Mouse (Mus musculus): ENCODE measurements around the gene Tnni3.
A peak's percentile ranks its signal among the peaks of the same experiment; 100 is the strongest.

Gene Tnni3

DNA sequence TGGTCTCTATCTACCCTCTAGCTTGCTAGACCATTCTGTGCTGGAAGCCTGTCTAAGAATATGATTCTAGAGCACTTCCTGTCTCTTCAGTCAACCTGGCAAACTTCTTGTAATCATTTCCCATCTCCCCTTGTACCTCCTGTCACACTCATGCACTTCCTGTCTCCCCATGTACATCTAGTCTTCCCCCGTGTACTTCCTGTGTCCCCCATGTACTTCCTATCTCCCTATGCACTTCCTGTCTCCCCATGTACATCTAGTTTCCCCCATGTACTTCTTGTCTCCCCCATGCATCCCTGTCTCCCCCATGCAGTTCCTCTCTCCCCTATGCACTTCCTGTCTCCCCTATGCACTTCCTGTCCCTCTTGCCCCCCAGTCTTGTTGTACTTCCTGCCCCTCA lies 5.5 kb downstream of the Tnni3 start:
- no peak for DNase-seq

DNA sequence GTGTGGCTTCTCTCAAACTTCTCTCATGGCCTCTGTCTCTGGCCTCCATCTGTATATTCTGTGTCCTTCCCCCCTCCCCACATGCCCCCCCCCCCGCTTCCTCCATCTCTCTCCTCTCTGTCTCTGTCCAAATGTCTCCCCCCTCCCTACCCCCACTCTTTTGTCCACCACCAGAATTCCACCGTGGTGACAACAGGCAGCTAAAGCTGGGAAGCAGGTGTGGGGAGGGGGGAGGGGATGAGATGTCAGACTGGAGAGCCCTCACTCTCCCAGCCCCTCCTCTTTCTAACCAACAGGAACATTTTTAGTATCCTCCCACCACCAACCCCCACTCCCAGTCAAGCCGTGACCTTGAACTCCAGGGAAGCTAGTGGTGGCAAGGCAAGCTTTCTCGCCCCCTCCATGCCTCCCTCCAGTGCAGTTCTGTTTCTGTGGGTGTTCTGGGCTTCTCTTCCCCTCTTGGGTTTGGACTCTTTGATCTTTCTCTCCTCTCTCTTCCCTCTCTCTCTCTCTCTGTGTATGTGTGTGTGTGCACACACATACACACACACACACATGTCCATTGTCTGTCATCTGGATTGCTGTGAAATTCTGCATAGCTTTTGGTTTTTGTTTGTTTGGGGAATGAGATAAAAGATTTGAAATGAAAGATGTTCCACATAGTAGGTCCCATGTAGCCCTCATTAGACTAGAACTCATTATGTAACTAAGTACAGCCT lies 7.5 kb downstream of the Tnni3 start, which contains the start of gene Tnnt1:
Gene Tnnt1, minus strand, starts transcription at position 51 of the 719 bp plus-strand sequence.
- no peak for DNase-seq

DNA sequence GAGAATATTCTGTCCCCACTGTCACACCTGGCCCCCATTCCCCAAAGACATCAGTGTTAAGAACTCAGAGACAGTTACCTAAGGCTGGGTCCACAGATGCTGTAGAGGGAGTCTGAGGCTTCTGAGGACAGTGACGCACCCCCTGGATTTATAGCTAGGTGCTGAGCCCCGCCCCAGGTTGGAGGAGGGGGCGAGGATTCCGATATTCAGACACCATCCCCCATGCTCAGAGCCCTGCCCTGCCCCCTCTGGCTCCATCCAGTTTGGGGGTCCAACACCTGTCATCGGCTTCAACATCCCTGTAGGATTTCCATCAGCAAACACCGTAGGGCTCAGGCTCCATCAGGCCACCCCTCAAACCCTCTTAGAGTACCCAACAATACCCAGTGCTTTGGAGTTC lies 8.2 kb downstream of the Tnni3 start:
- no peak for DNase-seq

DNA sequence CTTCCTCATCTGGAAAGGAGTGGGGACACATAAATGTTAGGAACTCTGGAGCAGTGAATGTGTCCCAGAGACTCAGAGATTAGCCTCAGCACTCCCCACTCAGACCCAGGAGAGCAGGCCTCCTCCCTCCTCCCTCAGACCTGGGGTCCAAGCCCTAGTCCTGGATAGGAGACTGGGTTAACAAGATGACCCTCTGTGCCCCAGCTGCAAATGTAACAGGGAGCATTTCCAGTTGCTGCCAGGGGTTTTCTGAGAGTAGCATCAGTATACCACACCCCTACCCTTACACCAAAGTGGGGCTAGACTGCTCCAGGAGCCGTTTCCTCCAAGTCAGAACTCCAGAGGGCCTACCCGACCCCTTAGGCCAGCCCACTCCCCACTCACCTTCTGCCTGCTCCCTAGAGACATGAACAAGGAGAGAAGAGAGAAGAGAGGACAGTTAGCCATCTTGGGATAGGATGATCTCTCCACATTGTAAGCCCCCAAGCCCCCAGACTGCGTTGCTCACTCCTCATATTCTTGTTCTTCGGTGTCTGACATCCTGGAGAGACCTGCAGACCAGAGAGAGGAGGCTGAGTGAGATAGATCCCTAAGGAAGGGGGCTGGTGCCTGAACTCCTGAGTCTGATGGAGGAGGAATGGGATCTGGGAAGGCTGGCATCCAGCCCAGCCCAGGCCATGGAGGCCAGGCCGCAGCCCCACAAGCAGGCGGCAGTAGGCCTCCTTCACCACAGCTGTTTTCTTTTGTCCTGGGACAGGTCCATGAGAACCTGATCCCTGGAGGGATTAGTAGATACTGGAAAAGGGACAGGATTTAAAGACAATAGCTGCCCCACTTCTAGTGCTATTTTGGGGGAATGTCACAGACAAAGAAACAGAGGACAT lies 10.0 kb downstream of the Tnni3 start:
- DNase-seq: no peak

DNA sequence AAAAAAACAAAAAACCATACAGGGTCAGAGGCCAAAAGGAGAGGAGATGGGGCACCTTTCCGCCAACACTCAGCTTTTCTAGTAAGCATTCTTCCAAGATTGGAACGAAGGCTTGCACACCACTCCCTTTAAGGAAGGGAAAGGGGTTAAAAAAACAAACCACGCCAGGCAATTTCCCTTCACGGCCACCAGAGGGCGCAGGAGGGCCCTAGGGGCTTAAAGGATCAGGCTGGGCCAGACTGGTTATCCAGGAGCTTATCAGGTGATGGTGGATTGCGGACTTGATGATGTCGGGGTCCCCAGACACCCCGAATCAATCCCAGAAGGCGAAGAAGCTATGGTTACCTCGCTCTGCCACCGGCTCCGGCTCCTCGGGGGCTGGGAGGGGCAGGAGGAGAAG lies 10.8 kb downstream of the Tnni3 start:
- DNase-seq: peak; percentile 47

DNA sequence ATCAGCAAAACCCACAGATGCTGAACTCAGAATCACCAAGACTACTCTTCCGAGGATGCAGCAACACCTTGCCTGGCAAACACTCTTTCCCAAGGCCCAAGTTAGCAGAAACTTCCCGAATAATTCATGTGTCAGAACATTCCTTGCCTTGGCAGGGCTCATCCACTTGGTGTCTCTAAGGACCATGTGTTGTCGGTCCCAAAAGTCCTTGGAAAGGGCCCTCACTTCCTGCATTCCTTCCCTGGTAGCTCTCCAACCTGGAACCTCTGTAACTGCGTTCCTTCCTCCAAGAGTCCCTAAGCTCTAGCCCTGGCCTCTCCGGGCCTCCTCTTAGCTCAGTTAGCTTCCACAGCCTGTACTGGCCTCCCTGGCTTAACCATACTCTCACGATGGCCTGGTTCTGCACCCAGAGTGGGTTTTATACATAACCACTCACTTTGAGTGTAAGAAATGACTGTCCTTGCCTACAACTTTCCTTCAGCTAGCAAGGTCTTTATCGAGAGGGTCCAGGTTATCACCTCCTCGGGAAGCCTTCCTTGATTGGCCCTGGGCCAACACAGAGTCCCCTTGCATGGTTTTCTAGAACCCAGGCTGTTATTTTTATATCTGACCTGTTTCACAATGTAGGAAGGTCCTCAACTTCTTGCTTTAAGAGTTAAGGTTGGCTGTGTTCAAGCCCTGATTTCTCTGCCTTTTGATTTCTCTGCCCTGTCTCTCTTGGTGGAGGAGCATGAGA lies 12.4 kb downstream of the Tnni3 start:
- DNase-seq: no peak

DNA sequence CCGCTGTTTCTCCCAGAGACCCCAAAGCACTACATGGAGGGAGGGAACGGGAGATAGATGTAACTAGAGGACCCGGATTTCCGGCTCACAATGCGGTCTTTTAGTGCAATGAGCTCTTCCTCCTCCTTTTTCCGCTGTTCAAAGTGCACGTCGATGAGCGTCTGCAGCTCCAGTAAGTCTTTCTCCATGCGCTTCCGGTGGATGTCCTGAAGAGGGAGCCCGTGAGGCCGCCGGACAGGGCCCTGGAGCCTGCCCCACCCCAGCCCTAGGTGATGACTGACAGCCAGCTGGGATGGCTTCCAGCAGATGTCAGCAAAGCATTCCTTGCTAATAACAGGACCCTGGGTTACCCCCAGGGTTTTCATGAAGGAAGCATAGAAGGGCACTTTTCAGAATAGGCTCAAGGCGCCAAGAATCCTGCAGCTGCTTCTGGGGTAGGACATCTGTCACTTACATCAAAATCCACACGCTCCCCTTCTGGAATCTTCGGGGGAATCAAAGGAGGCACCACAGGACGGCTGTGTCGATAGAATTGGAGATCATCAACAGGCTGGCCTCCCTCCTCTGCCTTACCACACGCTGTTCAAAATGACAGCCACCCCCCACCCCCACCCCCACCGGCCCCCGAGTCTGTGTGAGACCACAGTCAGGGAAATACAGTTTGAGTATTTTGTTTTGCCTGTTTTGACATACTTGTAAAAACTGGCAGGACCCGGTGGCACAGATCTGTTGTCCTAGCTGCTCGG lies 14.0 kb downstream of the Tnni3 start:
- peak; percentile 85 for DNase-seq

DNA sequence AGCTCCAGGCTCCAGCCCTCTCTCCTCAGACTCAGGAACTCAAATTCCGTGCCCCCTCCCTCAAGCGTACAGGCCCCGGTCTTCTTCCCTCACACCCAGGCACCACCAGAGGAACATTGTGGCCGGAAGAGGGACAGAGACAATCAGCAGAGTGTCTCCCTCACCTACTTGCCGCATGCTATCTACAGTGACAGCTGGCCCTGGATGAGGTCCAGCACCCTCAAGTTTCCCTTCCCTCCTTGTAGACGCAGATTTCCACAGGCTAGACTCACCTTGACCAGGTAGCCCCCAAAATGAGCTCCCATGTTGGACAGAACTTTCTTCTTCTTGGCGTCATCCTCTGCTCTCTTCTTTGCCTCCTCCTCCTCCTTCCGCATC lies 15.3 kb downstream of the Tnni3 start:
- no peak for DNase-seq

DNA sequence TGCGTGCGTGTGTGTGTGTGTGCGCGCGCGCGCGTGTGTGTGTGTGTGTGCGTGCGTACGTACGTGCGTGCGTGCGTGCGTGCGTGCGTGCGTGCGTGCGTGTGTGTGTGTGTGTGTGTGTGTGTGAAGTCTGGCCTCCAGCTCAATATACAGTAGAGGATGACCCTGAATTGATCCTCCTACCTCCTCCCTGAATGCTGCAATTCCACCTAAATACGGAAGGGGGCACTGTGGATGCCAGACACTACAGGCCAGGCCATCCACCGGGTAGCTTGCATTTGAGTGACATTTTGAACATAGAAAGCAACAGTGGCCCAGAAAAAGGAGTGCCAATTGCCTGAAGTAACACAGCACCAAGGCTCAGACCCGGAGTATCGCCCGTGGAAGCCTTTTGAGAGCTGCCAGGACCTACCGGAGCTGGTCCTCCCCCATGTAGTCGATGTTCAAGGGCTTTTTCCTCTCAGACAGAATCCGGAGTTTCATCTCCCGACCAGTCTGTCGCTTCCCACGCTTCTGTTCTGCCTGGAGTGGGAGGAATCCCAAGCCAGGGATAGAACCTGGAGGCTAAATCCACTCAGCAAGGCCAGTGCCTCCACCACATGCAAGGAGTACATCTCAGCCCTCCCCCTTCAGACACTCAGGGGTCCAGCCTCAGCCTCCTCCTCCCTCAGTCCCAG lies 15.8 kb downstream of the Tnni3 start:
- DNase-seq: no peak

DNA sequence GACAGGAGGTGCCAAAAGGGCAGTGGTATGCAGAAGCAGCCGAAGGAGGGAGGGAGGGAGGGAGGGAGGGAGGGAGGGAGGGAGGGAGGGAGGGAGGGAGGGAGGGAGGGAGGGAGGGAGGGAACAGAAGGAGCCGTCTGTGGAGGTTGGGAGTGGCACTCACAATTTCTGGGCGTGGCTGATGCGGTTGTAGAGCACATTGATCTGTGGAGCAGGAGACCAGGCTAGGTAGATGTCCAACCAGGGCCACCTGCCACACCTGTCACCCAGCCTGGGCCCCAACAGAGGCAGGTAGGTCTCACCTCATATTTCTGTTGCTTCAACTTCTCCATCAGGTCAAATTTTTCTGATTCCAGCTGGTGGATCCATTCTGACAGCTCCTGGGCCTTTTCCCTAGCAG lies 16.8 kb downstream of the Tnni3 start:
- no peak for DNase-seq

DNA sequence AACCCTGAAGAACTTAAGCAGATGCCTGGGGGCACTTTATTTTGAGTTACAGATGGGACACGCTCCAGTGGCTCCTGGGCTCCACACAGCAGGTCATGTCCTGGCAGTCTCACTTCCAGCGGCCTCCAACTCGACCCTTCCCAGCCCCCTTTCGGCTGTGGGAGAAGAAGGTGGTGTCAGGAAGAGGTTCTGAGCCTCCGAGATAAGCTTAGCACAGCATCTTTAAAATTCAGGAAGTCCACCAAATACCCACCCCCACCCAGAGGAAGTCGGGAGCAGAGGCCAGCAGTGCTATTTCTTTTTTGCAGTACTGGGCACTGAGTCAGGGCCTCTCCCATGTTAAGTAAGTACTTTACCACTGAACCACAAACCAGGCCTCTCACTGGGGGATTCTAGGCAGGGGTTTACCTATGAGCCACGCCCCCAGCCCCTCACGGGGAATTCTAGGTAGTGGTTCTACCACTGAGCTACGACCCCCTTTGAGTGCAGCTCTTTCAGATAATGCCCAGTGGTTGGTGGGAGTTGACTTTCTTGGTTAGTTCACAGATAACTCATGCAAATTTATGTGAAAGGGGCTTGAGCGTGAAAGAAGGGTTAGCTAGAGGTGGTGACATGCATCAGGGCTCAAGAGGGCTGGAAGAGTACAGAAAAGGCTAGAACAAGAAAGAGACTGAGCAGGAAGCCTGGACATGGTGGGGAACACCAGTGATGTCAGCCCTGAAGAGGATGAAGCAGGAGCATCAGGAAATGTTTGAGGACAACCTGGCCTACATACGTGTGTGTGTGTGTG lies 19.2 kb downstream of the Tnni3 start:
- no peak for DNase-seq

DNA sequence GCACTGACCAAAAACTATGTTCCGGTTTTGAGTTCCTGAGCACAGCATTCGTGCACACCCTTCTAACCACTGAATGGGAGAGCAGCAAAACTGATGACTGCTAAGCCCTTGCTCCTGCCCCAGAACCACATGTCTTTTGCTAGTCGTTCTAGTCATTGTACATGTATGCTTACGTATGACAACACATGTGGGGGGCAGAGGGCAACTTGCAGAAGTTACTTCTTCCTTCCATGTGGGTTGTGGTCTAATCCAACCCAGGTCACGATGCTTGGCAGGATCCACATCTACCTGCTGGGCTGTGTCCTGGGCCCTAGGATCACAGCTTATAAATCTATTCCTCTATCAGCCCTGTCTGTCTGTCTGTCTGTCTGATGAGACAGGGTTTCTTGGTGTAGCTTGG lies 20.2 kb downstream of the Tnni3 start:
- no peak for DNase-seq

DNA sequence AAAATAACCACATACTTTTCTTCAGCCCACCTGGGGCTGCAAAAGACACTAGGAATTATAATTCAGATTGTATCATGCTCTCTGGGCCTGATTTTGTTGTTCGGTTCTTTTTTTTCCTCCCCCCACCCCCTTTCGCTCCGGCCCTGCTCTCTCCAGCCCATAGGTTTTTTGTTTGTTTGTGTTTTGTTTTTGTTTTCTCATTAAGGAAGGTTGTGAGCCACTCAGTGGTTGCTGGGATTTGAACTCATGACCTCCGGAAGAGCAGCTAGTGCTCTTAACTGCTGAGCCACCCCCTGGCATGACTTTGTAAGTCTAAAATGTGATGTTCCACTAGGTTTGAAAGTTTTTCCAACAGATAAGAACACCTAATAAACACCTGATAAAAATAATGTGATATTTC lies 20.9 kb downstream of the Tnni3 start:
- no peak for DNase-seq

DNA sequence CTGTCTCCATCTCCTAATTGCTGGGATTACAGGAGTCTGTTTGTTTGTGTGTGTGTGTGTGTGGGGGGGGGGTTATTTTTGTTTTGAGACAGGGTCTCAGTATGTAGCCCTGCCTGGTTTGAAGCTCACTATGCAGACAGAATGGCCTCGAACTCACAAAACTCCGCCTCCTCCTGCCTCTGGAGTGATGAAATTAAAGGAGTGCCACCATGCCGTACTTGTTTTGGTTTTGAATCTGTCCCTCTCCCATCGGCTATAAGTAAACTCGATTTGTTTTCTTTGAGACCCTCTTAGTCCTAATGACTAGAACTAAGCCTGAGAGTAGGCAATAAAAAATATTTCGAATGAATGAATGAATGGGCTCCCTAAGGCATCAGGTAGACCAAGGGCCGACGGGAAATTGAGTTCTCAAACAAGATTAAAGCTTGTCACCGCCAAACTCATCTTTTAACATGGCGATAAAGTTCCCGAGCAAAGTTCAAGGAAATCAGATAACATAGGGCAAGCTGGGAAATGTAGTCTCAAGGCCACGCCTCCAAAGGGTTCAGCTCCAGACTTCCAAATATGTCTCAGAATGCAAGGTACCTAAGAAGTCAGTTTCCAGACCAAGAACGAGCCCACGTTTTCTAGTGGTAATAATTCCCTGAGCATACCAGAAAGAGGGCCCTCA lies 21.5 kb downstream of the Tnni3 start:
- DNase-seq: peak; percentile 81

DNA sequence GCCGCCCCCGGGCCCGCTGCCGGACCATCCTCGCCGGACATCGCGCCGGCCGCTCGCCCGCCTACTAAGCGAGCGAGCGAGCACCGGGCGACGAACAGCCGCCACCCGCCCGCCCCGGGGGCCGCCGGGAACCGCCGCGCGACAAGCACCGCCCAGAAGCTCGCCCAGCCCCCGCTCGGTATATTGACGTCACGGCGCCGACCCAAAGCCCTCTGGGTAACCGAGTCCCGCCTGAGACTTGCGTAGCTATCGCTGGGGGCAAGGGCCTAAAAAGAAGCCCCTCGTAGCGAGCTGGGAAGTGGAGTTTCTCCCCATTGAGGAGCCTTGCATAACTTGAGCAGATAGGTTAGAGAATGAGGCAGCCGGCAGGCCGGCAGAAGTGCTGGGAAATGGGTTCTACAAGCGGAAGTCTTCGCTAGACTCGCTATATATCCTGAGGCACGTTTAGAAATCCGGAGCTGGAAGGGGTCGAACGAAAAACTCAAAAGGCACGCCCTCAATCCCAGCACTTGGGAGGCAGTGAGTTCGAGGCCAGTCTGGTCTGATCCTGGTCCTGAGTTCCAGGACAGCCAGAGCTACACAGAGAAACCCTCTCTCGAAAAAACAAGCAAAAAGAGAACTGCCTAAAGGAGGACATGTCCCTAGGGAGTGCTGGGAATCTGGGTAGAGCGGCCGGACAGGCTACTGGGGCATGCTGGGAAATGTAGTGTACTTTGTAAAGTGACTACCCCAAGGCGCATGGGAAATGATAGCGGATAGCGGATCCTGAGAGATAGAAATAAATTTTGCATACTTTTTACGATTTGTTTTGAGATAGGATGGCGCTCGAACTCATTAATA lies 22.3 kb downstream of the Tnni3 start, which contains the start of gene Ppp1r12c:
Gene Ppp1r12c, minus strand, starts transcription at position 123 of the 840 bp plus-strand sequence.
- DNase-seq: peak; percentile 95

DNA sequence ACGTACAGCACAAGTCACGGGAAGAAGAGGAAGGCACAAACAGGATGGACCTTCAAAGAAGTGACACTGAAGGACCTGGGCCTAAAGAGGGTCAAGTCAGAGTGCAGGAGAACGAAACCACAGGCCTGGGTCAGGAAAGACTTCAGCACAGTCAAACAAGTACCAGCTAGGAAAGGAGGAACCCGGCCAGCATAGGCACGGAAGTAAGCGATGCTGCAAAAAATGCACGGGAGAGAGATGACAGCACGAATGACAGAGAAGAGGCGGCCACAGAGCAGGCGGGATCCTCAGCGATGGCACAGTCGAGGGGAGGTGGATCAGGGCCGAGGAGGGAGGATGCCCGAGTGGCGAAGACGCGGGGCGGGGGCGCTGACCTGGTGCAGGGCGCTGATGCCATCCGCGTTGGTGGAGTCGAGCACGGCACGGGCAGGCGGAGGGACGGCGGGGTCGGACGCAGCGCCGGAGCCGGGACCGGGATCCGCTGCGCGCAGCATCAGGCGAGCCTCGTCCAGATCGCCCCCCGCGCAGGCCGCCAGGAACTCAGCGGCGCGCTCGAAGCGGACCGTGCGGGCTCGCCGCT lies 23.0 kb downstream of the Tnni3 start:
- DNase-seq: peak; percentile 32

DNA sequence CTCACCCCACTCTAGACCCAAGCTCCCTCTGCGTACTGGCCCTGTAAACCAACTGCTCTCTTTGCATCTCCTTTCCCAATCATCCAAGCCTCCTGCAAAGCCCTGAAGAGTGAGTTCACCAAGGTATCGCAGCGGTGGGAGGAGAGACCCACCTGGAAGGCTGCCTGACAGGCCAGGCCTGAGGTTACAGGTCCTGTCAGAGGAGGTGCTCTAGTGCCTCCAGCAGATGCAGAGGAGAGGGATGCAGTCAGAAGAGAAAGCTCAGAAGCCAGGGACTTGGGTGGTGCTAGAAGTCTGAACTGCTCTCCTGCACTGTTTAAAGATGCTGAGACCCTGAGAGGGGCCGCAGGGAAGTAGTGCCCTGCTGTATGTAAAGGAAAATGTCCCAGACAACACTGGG lies 25.0 kb downstream of the Tnni3 start:
- DNase-seq: no peak

DNA sequence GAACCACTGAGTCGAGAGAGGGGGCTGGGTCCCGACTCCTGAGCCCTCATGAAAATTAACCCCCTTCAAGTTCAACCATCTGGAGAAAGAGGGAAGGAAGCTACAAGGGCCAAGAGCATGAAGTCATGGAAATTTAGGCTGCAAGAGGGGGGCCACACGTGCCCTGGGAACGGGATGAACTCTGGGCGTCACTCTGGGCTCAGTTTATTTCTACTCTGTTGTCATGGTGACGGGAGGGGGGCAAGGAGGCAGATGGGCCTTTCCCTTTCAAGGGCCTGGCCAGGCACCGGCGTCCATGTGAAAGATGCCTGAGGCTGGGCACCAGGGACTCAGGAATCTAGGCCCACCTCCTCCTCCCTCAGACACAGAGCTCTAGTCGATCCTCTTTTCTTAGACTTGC lies 25.8 kb downstream of the Tnni3 start:
- DNase-seq: peak; percentile 50

DNA sequence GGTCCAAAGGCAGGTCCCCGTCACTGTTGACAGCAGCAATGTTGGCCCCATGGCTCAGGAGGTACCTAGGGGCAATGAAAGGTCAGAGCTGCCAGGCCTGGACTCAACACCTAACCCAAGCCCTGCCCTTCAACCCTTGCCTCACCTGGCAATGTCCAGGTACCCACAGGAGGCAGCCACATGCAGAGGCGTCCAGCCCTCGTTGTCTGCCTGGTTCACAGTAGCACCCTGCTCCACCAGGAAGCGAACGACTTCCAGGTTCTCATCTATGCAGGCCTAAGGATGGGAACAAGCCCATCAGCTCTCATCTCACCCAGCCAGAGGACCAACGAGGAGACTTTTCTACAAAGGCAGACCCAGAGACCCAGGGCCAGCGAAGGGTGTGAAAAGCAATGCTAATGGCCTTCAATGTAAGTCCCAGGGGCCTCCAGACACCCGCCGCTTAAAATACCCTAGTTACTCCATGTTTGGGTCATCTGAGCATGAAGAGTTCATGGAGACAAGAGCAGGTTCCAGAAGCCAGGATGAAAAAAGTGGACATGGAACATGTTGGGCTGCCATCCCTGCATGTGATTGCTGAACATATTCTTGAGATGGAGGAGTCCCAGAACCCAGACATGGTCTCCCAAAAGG lies 26.6 kb downstream of the Tnni3 start:
- DNase-seq: no peak

All from kidney, adult 9 months (tissue).